Mouse (Mus musculus): Measurements from ENCODE around the gene Napb. TPM values are rescaled to one million over a fixed set of nuclear protein-coding genes. Genes with fewer than 3 reads are reported as not detected.

The Napb gene
- polyA plus RNA-seq, 2 experiments = 0.14 to 0.36 TPM

GRCm38 (mm10) chr2:148680775-148681291, 51.4 kb downstream of the Napb start, which contains the start of gene Gzf1:
TSS of gene Gzf1 (plus strand) at chr2:148681023.
- peaks cover 20% of the 10 kb centered on the region for H3K36me3 ChIP-seq (replicated peaks; ENCODE audit: control insufficient read depth, insufficient read depth, low read depth)
- peaks cover 17 to 30% of the 10 kb centered on the region in 2 experiments for H3K4me1 ChIP-seq (replicated peaks; ENCODE audit: control insufficient read depth in 2 of 2, insufficient read depth in 2 of 2, low read length in 1 of 2)
- peak within 1 kb of the TSS; percentile 71 for H3K27ac ChIP-seq
- H3K9ac ChIP-seq (replicated peaks) = peak within 1 kb of the TSS; percentile 82
- no peak for TF ChIP-seq EP300 (IDR thresholded peaks at IDR 0.05; ENCODE audit: low read depth)
- TF ChIP-seq CTCF (IDR thresholded peaks at IDR 0.05; ENCODE audit: low read depth) = peak; percentile 29
- peak within 1 kb of the TSS; percentile 71 to 87 for H3K4me3 ChIP-seq (ENCODE audit: insufficient read depth in 1 of 2, low read depth in 2 of 2, low read length in 2 of 2)
- H3K9me3 ChIP-seq (ENCODE audit: control insufficient read depth, low read length) = no peaks in the 10 kb centered on the region
- DNase-seq (ENCODE audit: low read depth in 3 of 3, low spot score in 3 of 3) (peak; percentile 91 to 93 (median 92)), ATAC-seq (ENCODE audit: insufficient read depth) (peak; percentile 93)
- WGBS (ENCODE audit: insufficient replicate concordance) = under 1% methylated on average over 39 of the region's 39 CpGs
- H3K27me3 ChIP-seq (ENCODE audit: control insufficient read depth, insufficient read depth, low read length) = no peaks in the 10 kb centered on the region
- peak within 1 kb of the TSS; percentile 77 for H3K4me2 ChIP-seq (ENCODE audit: low read depth)

- ATAC-seq (ENCODE audit: insufficient read depth) (no peak), DNase-seq (ENCODE audit: low read depth in 3 of 3, low spot score in 3 of 3) (peak in 1 of 3 experiments; percentile 12)
- Histone ChIP-seq H3K9me3 (ENCODE audit: control insufficient read depth, low read length) (no peaks in the 10 kb centered on the region), H3K27ac (no peak overlapping the region), H3K4me1 (replicated peaks; ENCODE audit: control insufficient read depth in 2 of 2, insufficient read depth in 2 of 2, low read length in 1 of 2) (peaks cover 20 to 27% of the 10 kb centered on the region in 2 experiments), H3K4me3 (ENCODE audit: insufficient read depth in 1 of 2, low read depth in 2 of 2, low read length in 2 of 2) (no peak overlapping the region), H3K36me3 (replicated peaks; ENCODE audit: control insufficient read depth, insufficient read depth, low read depth) (peaks cover 33% of the 10 kb centered on the region), H3K9ac (replicated peaks) (no peak overlapping the region), H3K4me2 (ENCODE audit: low read depth) (peak overlapping the region; percentile 77), H3K27me3 (ENCODE audit: control insufficient read depth, insufficient read depth, low read length) (no peaks in the 10 kb centered on the region)
- WGBS (ENCODE audit: insufficient replicate concordance) = 37% methylated on average over 9 of the region's 9 CpGs
- TF ChIP-seq EP300 (IDR thresholded peaks at IDR 0.05; ENCODE audit: low read depth) = no peak
- TF ChIP-seq CTCF (IDR thresholded peaks at IDR 0.05; ENCODE audit: low read depth) = no peak
Measured at GRCm38 (mm10) chr2:148679346-148679745, 52.9 kb downstream of the Napb start.

GRCm38 (mm10) chr2:148677801-148678200, 54.5 kb downstream of the Napb start:
- H3K9ac ChIP-seq (replicated peaks) = no peak overlapping the region
- TF ChIP-seq CTCF (IDR thresholded peaks at IDR 0.05; ENCODE audit: low read depth) (no peak), EP300 (IDR thresholded peaks at IDR 0.05; ENCODE audit: low read depth) (no peak)
- WGBS (ENCODE audit: insufficient replicate concordance) = 51% methylated on average over 26 of the region's 26 CpGs
- DNase-seq (ENCODE audit: low read depth in 3 of 3, low spot score in 3 of 3) (peak in 1 of 3 experiments; percentile 26), ATAC-seq (ENCODE audit: insufficient read depth) (no peak)
- peaks cover 29% of the 10 kb centered on the region for H3K36me3 ChIP-seq (replicated peaks; ENCODE audit: control insufficient read depth, insufficient read depth, low read depth)
- peak overlapping the region; percentile 49 for H3K4me2 ChIP-seq (ENCODE audit: low read depth)
- H3K9me3 ChIP-seq (ENCODE audit: control insufficient read depth, low read length) = no peaks in the 10 kb centered on the region
- no peaks in the 10 kb centered on the region for H3K27me3 ChIP-seq (ENCODE audit: control insufficient read depth, insufficient read depth, low read length)
- H3K4me1 ChIP-seq (replicated peaks; ENCODE audit: control insufficient read depth in 2 of 2, insufficient read depth in 2 of 2, low read length in 1 of 2) = peaks cover 24 to 32% of the 10 kb centered on the region in 2 experiments
- H3K27ac ChIP-seq = no peak overlapping the region
- H3K4me3 ChIP-seq (ENCODE audit: insufficient read depth in 1 of 2, low read depth in 2 of 2, low read length in 2 of 2) = peak overlapping the region; percentile 31 to 53

- H3K27me3 ChIP-seq (ENCODE audit: control insufficient read depth, insufficient read depth, low read length) = no peaks in the 10 kb centered on the region
- H3K9me3 ChIP-seq (ENCODE audit: control insufficient read depth, low read length) = no peaks in the 10 kb centered on the region
- H3K4me2 ChIP-seq (ENCODE audit: low read depth) = peak within 1 kb of the TSS; percentile 73
- H3K27ac ChIP-seq = peak within 1 kb of the TSS; percentile 68
- TF ChIP-seq EP300 (IDR thresholded peaks at IDR 0.05; ENCODE audit: low read depth) (peak; percentile 61), CTCF (IDR thresholded peaks at IDR 0.05; ENCODE audit: low read depth) (no peak)
- under 1% methylated on average over 58 of the region's 58 CpGs for WGBS (ENCODE audit: insufficient replicate concordance)
- peaks cover 15% of the 10 kb centered on the region in 2 experiments for H3K4me1 ChIP-seq (replicated peaks; ENCODE audit: control insufficient read depth in 2 of 2, insufficient read depth in 2 of 2, low read length in 1 of 2)
- peak; percentile 100 for ATAC-seq (ENCODE audit: insufficient read depth)
- H3K9ac ChIP-seq (replicated peaks) = peak within 1 kb of the TSS; percentile 88
- peaks cover 29% of the 10 kb centered on the region for H3K36me3 ChIP-seq (replicated peaks; ENCODE audit: control insufficient read depth, insufficient read depth, low read depth)
- peak; percentile 97 to 98 (median 98) for DNase-seq (ENCODE audit: low read depth in 3 of 3, low spot score in 3 of 3)
- H3K4me3 ChIP-seq (ENCODE audit: insufficient read depth in 1 of 2, low read depth in 2 of 2, low read length in 2 of 2) = peak within 1 kb of the TSS; percentile 93 to 94
Measured at GRCm38 (mm10) chr2:148672199-148673096, 59.8 kb downstream of the Napb start, which contains the start of gene Nxt1. TSS of gene Nxt1 (plus strand) at chr2:148672601.

- no peaks in the 10 kb centered on the region for H3K4me1 ChIP-seq (replicated peaks; ENCODE audit: control insufficient read depth in 2 of 2, insufficient read depth in 2 of 2, low read length in 1 of 2)
- no peak overlapping the region for H3K4me2 ChIP-seq (ENCODE audit: low read depth)
- no peaks in the 10 kb centered on the region for H3K36me3 ChIP-seq (replicated peaks; ENCODE audit: control insufficient read depth, insufficient read depth, low read depth)
- TF ChIP-seq EP300 (IDR thresholded peaks at IDR 0.05; ENCODE audit: low read depth) (no peak), CTCF (IDR thresholded peaks at IDR 0.05; ENCODE audit: low read depth) (no peak)
- DNase-seq (ENCODE audit: low read depth in 3 of 3, low spot score in 3 of 3) (no peak), ATAC-seq (ENCODE audit: insufficient read depth) (no peak)
- H3K9me3 ChIP-seq (ENCODE audit: control insufficient read depth, low read length) = no peaks in the 10 kb centered on the region
- WGBS (ENCODE audit: insufficient replicate concordance) = 72% methylated on average over 1 of the region's 1 CpGs
- no peaks in the 10 kb centered on the region for H3K27me3 ChIP-seq (ENCODE audit: control insufficient read depth, insufficient read depth, low read length)
- no peak overlapping the region for H3K27ac ChIP-seq
- H3K4me3 ChIP-seq (ENCODE audit: insufficient read depth in 1 of 2, low read depth in 2 of 2, low read length in 2 of 2) = no peak overlapping the region
- H3K9ac ChIP-seq (replicated peaks) = no peak overlapping the region
Measured at GRCm38 (mm10) chr2:148663458-148663857, 68.8 kb downstream of the Napb start.

Data from liver, embryonic 14.5 days (tissue).